Mouse (Mus musculus) embryonic fibroblast, embryonic 13.5 days (primary cell): ENCODE results near the gene Msmp.

Source experiments
- CTCF ChIP-seq: IDR thresholded peaks from 2 replicates; pipeline ENCODE4 v1.5.1; 2011; ENCODE audit warnings: mild to moderate bottlenecking, control low read depth, low read length, moderate library complexity, borderline replicate concordance; ENCODE audit not compliant: insufficient read depth
- POLR2A ChIP-seq: IDR thresholded peaks from 2 replicates; pipeline ENCODE4 v1.6.1; 2011; ENCODE audit warnings: low read depth, mild to moderate bottlenecking, control low read depth, low read length, moderate library complexity

DNA sequence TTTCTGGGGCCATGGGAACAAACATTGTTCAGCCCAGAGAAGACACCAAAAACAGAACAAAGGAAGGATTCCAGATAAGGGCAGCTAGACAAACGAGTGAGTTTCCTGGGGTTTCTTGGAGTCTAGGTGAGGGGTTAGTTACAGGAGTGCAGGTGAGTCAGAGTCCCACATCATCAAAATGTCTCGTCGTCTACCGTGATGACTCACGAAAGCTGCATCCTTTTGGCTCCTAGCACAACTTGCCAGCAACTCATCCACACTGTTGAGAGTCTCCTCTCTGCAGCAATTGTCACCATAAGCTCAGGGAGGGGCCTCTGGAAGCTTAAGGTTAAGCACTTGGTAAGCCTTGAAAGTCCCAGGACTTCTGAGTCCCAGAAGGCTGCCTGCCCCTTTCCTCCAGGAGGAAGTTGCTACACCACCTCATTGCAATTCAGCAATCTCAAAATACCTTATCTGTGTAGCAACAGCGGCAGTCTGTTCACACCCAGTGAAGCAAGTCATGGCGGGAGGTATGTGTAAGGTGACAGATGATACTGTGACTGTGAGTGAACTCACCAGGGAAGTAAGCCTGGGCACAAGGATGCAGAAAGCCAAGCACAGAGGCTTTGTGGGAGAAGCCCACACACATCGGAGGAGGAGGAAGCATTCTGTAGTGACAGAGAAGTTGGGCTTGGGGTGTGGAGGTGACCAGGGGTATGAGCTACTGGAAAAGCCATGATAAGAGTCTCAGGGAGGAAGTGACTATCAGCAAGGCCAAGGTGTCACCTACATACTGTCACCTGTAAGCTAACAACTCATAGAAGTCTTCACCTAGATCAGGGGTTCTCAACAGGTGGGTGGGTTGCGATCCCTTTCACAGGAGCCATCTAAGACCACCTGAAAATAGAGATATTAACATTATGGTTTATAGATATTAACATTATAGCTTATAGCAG, 20.7 kb upstream of the Msmp start:
- TF ChIP-seq CTCF, result no peak
- no peak for TF ChIP-seq POLR2A
